Comparison of ENCODE assay signal across 10 mouse cellular contexts in genomic region chr16:4598041-4598440, GRCm38 (mm10). TPM values are rescaled to one million over a fixed set of nuclear protein-coding genes. Genes with fewer than 3 reads are reported as not detected.
DNase-seq lines count a peak whose midpoint lies in the region; ATAC-seq and TF ChIP-seq lines count a peak whose summit lies in the region.
"Had no signal": no experiment of that assay in that cellular context is flagged by ENCODE, and none has a peak within 500 bp of the region (broad histone marks: within the 10 kb centered on the region; RNA-seq: fewer than 3 reads in every experiment).

No protein-coding gene starts in this region.

- no peaks in the 10 kb centered on the region for H3K36me3 ChIP-seq in kidney, adult 2 months (ENCODE audit: control insufficient read depth, insufficient read depth, low read length)
- H3K36me3 ChIP-seq in embryonic facial prominence, embryonic 15.5 days = no peaks in the 10 kb centered on the region; the same call in 1 of the 2 replicates
- no peaks in the 10 kb centered on the region for H3K36me3 ChIP-seq in hindbrain, embryonic 15.5 days
- no peaks in the 10 kb centered on the region for H3K36me3 ChIP-seq in neural tube, embryonic 14.5 days (ENCODE audit: control insufficient read depth, insufficient read depth, low read length)

- WGBS in kidney, adult 2 months = 44% methylated on average over 5 of the region's 5 CpGs
- WGBS in embryonic facial prominence, embryonic 15.5 days = 57% methylated on average over 5 of the region's 5 CpGs
- 62% methylated on average over 5 of the region's 5 CpGs for WGBS in hindbrain, embryonic 15.5 days
- 64% methylated on average over 5 of the region's 5 CpGs for WGBS in neural tube, embryonic 14.5 days

- H3K9me3 ChIP-seq in embryonic facial prominence, embryonic 15.5 days (replicated peaks) = no peaks in the 10 kb centered on the region
- no peaks in the 10 kb centered on the region for H3K9me3 ChIP-seq in hindbrain, embryonic 15.5 days
- no peaks in the 10 kb centered on the region for H3K9me3 ChIP-seq in neural tube, embryonic 14.5 days (ENCODE audit: control insufficient read depth, low read length)

- no peak for TF ChIP-seq POLR2A in kidney, adult 2 months (IDR thresholded peaks at IDR 0.05; ENCODE audit: low read depth, low read length)

- H3K4me2 ChIP-seq in embryonic facial prominence, embryonic 15.5 days (replicated peaks) = peak overlapping the region; percentile 90
- peak overlapping the region; percentile 24 for H3K4me2 ChIP-seq in hindbrain, embryonic 15.5 days
- H3K4me2 ChIP-seq in neural tube, embryonic 14.5 days (ENCODE audit: low read depth, low read length) = 0 out of 2 replicates have a peak overlapping the region, but pooled peaks have one; percentile 1

- no peaks in the 10 kb centered on the region for H3K27me3 ChIP-seq in kidney, adult 2 months (replicated peaks; ENCODE audit: control insufficient read depth, insufficient read depth, low read length)
- no peaks in the 10 kb centered on the region for H3K27me3 ChIP-seq in embryonic facial prominence, embryonic 15.5 days
- H3K27me3 ChIP-seq in hindbrain, embryonic 15.5 days = no peaks in the 10 kb centered on the region
- no peaks in the 10 kb centered on the region for H3K27me3 ChIP-seq in neural tube, embryonic 14.5 days (ENCODE audit: control insufficient read depth, insufficient read depth, low read length)

- H3K27ac ChIP-seq in kidney, adult 2 months (ENCODE audit: insufficient read depth, low read depth, low read length) = peak overlapping the region; percentile 94
- H3K27ac ChIP-seq in embryonic facial prominence, embryonic 15.5 days (replicated peaks) = peak overlapping the region; percentile 94
- H3K27ac ChIP-seq in hindbrain, embryonic 15.5 days (replicated peaks) = no peak overlapping the region
- no peak overlapping the region; the same call in 1 of the 2 replicates for H3K27ac ChIP-seq in neural tube, embryonic 14.5 days (ENCODE audit: low read depth, low read length)
- H3K27ac ChIP-seq: liver, embryonic 14.5 days had no signal

- no peak for ATAC-seq in embryonic facial prominence, embryonic 15.5 days (ENCODE audit: insufficient number of reproducible peaks, low FRiP score, low TSS enrichment, low read depth)
- no peak for ATAC-seq in hindbrain, embryonic 15.5 days (ENCODE audit: low FRiP score, low read depth)
- ATAC-seq in neural tube, embryonic 14.5 days (ENCODE audit: low read depth) = no peak
- ATAC-seq in granulocyte monocyte progenitor cell, adult 5-6 weeks (replicated peaks; ENCODE audit: poor library complexity, severe bottlenecking) = no peak

- no peak for DNase-seq in kidney, adult 2 months
- no peak for DNase-seq in kidney, adult 9 months
- no peak for DNase-seq in adrenal gland, postnatal 4 days (ENCODE audit: low spot score in 2 of 2)
- DNase-seq: adrenal gland, postnatal 14 days; cerebellum, adult 9-10 months had no signal

- H3K4me1 ChIP-seq in kidney, adult 2 months (ENCODE audit: control insufficient read depth, insufficient read depth, low read length) = peaks cover 53% of the 10 kb centered on the region
- peaks cover 80% of the 10 kb centered on the region for H3K4me1 ChIP-seq in embryonic facial prominence, embryonic 15.5 days
- peaks cover 73% of the 10 kb centered on the region for H3K4me1 ChIP-seq in hindbrain, embryonic 15.5 days (replicated peaks)
- H3K4me1 ChIP-seq in neural tube, embryonic 14.5 days (ENCODE audit: control insufficient read depth, insufficient read depth, low read length) = peaks cover 62% of the 10 kb centered on the region

- no peak overlapping the region for H3K9ac ChIP-seq in embryonic facial prominence, embryonic 15.5 days
- H3K9ac ChIP-seq in hindbrain, embryonic 15.5 days = no peak overlapping the region
- 0 out of 2 replicates have a peak overlapping the region, but pooled peaks have one; percentile 25 for H3K9ac ChIP-seq in neural tube, embryonic 14.5 days (replicated peaks; ENCODE audit: low read depth, low read length)
- H3K9ac ChIP-seq: liver, embryonic 14.5 days had no signal

- TF ChIP-seq CTCF in kidney, adult 2 months (conservative IDR thresholded peaks at IDR 0.05; ENCODE audit: insufficient read depth, insufficient read length, low read depth, low read length) = no peak

- no peak overlapping the region for H3K4me3 ChIP-seq in kidney, adult 2 months (ENCODE audit: insufficient read depth, low read depth, low read length)
- H3K4me3 ChIP-seq in embryonic facial prominence, embryonic 15.5 days (replicated peaks) = peak overlapping the region; percentile 82; the same call in 1 of the 2 replicates
- no peak overlapping the region for H3K4me3 ChIP-seq in hindbrain, embryonic 15.5 days
- no peak overlapping the region for H3K4me3 ChIP-seq in neural tube, embryonic 14.5 days (ENCODE audit: low read depth, low read length)

RNA-seq across cellular contexts. Expression of gene Glis2, which starts 3.5 kb away (rescaled TPM):
- 210 and 226 TPM in 2 replicates for polyA plus RNA-seq in kidney, adult 2 months (2012; rRNA removed)
- 33.2 and 33.4 TPM in 2 replicates for polyA plus RNA-seq in embryonic facial prominence, embryonic 15.5 days (2015; fragmentation: Nextera tagmentation; extraction: Ambion mirVana)
- polyA plus RNA-seq in hindbrain, embryonic 15.5 days (2015; fragmentation: Nextera tagmentation; extraction: Ambion mirVana) = 17.0 and 19.7 TPM in 2 replicates
- 13.2 and 20.3 TPM in 2 replicates for polyA plus RNA-seq in neural tube, embryonic 14.5 days (2014; fragmentation: Nextera tagmentation; extraction: Ambion mirVana)
- 10 to 100 TPM; 66.0 to 77.7 TPM for total RNA-seq in adrenal gland, postnatal 4 days (2021)
- total RNA-seq in granulocyte monocyte progenitor cell, adult 5-6 weeks (2014; fragmentation: Nextera tagmentation) = 2.1 and 2.8 TPM in 2 replicates
- 0.39 TPM in 1 of 2 replicates, not detected in the other for total RNA-seq in granulocyte monocyte progenitor cell, adult 5-6 weeks (2017)

RNA-seq across cellular contexts. Expression of gene Pam16, which starts 26.7 kb away (rescaled TPM):
- polyA plus RNA-seq in kidney, adult 2 months (2012; rRNA removed) = 27.3 and 41.8 TPM in 2 replicates
- polyA plus RNA-seq in embryonic facial prominence, embryonic 15.5 days (2015; fragmentation: Nextera tagmentation; extraction: Ambion mirVana) = 83.4 and 107 TPM in 2 replicates
- 161 and 170 TPM in 2 replicates for polyA plus RNA-seq in hindbrain, embryonic 15.5 days (2015; fragmentation: Nextera tagmentation; extraction: Ambion mirVana)
- 179 and 194 TPM in 2 replicates for polyA plus RNA-seq in neural tube, embryonic 14.5 days (2014; fragmentation: Nextera tagmentation; extraction: Ambion mirVana)
- 10 to 100 TPM; 68.8 to 72.6 TPM for total RNA-seq in adrenal gland, postnatal 4 days (2021)
- total RNA-seq in granulocyte monocyte progenitor cell, adult 5-6 weeks (2014; fragmentation: Nextera tagmentation) = 42.3 and 113 TPM in 2 replicates
- total RNA-seq in granulocyte monocyte progenitor cell, adult 5-6 weeks (2017) = 45.2 and 50.0 TPM in 2 replicates

RNA-seq across cellular contexts. Expression of gene Tfap4, which starts 38.4 kb away (rescaled TPM):
- 4.5 and 5.1 TPM in 2 replicates for polyA plus RNA-seq in kidney, adult 2 months (2012; rRNA removed)
- polyA plus RNA-seq in embryonic facial prominence, embryonic 15.5 days (2015; fragmentation: Nextera tagmentation; extraction: Ambion mirVana) = 23.6 and 24.5 TPM in 2 replicates
- polyA plus RNA-seq in hindbrain, embryonic 15.5 days (2015; fragmentation: Nextera tagmentation; extraction: Ambion mirVana) = 7.2 and 8.2 TPM in 2 replicates
- polyA plus RNA-seq in neural tube, embryonic 14.5 days (2014; fragmentation: Nextera tagmentation; extraction: Ambion mirVana) = 7.2 and 7.8 TPM in 2 replicates
- total RNA-seq in adrenal gland, postnatal 4 days (2021) = 10 to 100 TPM; 16.6 to 19.2 TPM
- total RNA-seq in granulocyte monocyte progenitor cell, adult 5-6 weeks (2014; fragmentation: Nextera tagmentation) = 34.8 and 46.6 TPM in 2 replicates
- total RNA-seq in granulocyte monocyte progenitor cell, adult 5-6 weeks (2017) = 36.4 and 47.6 TPM in 2 replicates

RNA-seq across cellular contexts. Expression of gene Vasn, which starts 41.7 kb away (rescaled TPM):
- polyA plus RNA-seq in kidney, adult 2 months (2012; rRNA removed) = 34.6 and 42.3 TPM in 2 replicates
- 33.7 and 36.8 TPM in 2 replicates for polyA plus RNA-seq in embryonic facial prominence, embryonic 15.5 days (2015; fragmentation: Nextera tagmentation; extraction: Ambion mirVana)
- polyA plus RNA-seq in hindbrain, embryonic 15.5 days (2015; fragmentation: Nextera tagmentation; extraction: Ambion mirVana) = 5.9 and 6.4 TPM in 2 replicates
- 4.4 and 6.3 TPM in 2 replicates for polyA plus RNA-seq in neural tube, embryonic 14.5 days (2014; fragmentation: Nextera tagmentation; extraction: Ambion mirVana)
- total RNA-seq in adrenal gland, postnatal 4 days (2021) = 10 to 100 TPM; 15.7 to 18.8 TPM
- not detected in 2 replicates for total RNA-seq in granulocyte monocyte progenitor cell, adult 5-6 weeks (2014; fragmentation: Nextera tagmentation)
- total RNA-seq in granulocyte monocyte progenitor cell, adult 5-6 weeks (2017) = 0.67 TPM in 1 of 2 replicates, not detected in the other

RNA-seq across cellular contexts. Expression of gene Dnaja3, which starts 41.7 kb away (rescaled TPM):
- polyA plus RNA-seq in kidney, adult 2 months (2012; rRNA removed) = 57.8 and 72.9 TPM in 2 replicates
- polyA plus RNA-seq in embryonic facial prominence, embryonic 15.5 days (2015; fragmentation: Nextera tagmentation; extraction: Ambion mirVana) = 61.2 and 62.6 TPM in 2 replicates
- polyA plus RNA-seq in hindbrain, embryonic 15.5 days (2015; fragmentation: Nextera tagmentation; extraction: Ambion mirVana) = 63.7 and 63.9 TPM in 2 replicates
- 55.0 and 61.9 TPM in 2 replicates for polyA plus RNA-seq in neural tube, embryonic 14.5 days (2014; fragmentation: Nextera tagmentation; extraction: Ambion mirVana)
- 10 to 100 TPM; 78.6 to 83.5 TPM for total RNA-seq in adrenal gland, postnatal 4 days (2021)
- total RNA-seq in granulocyte monocyte progenitor cell, adult 5-6 weeks (2014; fragmentation: Nextera tagmentation) = 41.9 and 45.8 TPM in 2 replicates
- total RNA-seq in granulocyte monocyte progenitor cell, adult 5-6 weeks (2017) = 60.9 and 66.4 TPM in 2 replicates

Comparison
In these comparisons a context has a peak if more than half of its experiments do, and no peak if none do; other contexts are left out.
1. H3K27ac ChIP-seq: peak in kidney, adult 2 months (single experiment) and embryonic facial prominence, embryonic 15.5 days (single experiment); none in hindbrain, embryonic 15.5 days (single experiment) and neural tube, embryonic 14.5 days (single experiment).
2. H3K4me2 ChIP-seq: peak in every context shown above with its lines; median percentile 90 in embryonic facial prominence, embryonic 15.5 days; 24 in hindbrain, embryonic 15.5 days; 1 in neural tube, embryonic 14.5 days.